19 mouse cellular contexts compared by ENCODE assay signal in genomic region chr10:58648787-58649186, GRCm38 (mm10). TPM values are rescaled to one million over a fixed set of nuclear protein-coding genes. Genes with fewer than 3 reads are reported as not detected.
"Had no signal": no experiment of that assay in that cellular context is flagged by ENCODE, and none has a peak within 500 bp of the region (broad histone marks: within the 10 kb centered on the region; RNA-seq: fewer than 3 reads in every experiment).

No protein-coding gene starts in this region.

- H3K9ac ChIP-seq: limb, embryonic 13.5 days; liver, embryonic 12.5 days; liver, embryonic 15.5 days; lung, embryonic 15.5 days; midbrain, embryonic 13.5 days had no signal

- ATAC-seq: liver, embryonic 12.5 days; midbrain, embryonic 13.5 days had no signal

- H3K27ac ChIP-seq: limb, embryonic 10.5 days; limb, embryonic 13.5 days; liver, embryonic 12.5 days; liver, embryonic 15.5 days; lung, embryonic 15.5 days; macrophage; midbrain, embryonic 13.5 days had no signal

- H3K27me3 ChIP-seq: limb, embryonic 13.5 days; lung, embryonic 15.5 days; midbrain, embryonic 13.5 days had no signal

- H3K4me1 ChIP-seq: liver, embryonic 12.5 days; liver, embryonic 15.5 days had no signal

- H3K9me3 ChIP-seq: limb, embryonic 10.5 days; liver, embryonic 15.5 days; lung, embryonic 15.5 days; midbrain, embryonic 13.5 days had no signal

- H3K4me3 ChIP-seq: limb, embryonic 10.5 days; limb, embryonic 13.5 days; liver, embryonic 12.5 days; liver, embryonic 15.5 days; lung, embryonic 15.5 days; midbrain, embryonic 13.5 days had no signal

- DNase-seq: kidney, adult 18-20 months; kidney, adult 9 months; kidney, postnatal 10 days; kidney, postnatal 36 days; layer of hippocampus, adult 9-11 months; liver; lung, adult 18-20 months; lung, postnatal 14 days; right cerebral cortex, postnatal 25 days; thymus, adult 18-20 months; thymus, postnatal 36 days had no signal

- H3K36me3 ChIP-seq: limb, embryonic 10.5 days; limb, embryonic 13.5 days; liver, embryonic 12.5 days; liver, embryonic 15.5 days; lung, embryonic 15.5 days; midbrain, embryonic 13.5 days had no signal

- H3K4me2 ChIP-seq: limb, embryonic 13.5 days; liver, embryonic 12.5 days; liver, embryonic 15.5 days; lung, embryonic 15.5 days; midbrain, embryonic 13.5 days had no signal

RNA-seq across cellular contexts. Expression of gene Edar, which starts 26.7 kb away (rescaled TPM):
- total RNA-seq: megakaryocyte, adult 5-6 weeks had no signal
- polyA plus RNA-seq: liver, embryonic 15.5 days; macrophage had no signal
